16 mouse cellular contexts compared by ENCODE assay signal in the genomic region with DNA sequence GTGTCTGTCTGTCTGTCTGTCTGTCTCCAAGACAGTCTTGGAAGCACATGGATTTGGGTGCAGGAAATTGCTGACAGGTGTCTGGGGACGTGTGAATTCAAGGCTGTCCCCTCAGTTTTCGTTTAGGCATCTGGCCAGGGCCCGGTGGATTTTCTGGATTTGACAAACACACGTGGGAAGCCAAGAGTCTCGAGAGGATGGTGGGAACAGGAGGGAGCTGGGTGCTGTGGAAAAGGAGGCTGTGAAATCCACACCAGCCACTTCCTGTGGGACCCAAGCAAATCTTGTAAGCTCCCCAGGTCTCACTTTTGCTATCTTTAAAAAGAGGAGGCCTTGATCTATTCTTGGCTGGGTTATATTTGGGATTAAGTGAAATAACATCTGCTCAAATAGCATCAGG. TPM values are rescaled to one million over a fixed set of nuclear protein-coding genes. Genes with fewer than 3 reads are reported as not detected.
A peak's percentile ranks its signal among the peaks of the same experiment; 100 is the strongest.
DNase-seq lines count a peak whose midpoint lies in the region; ATAC-seq and TF ChIP-seq lines count a peak whose summit lies in the region.
"Had no signal": no experiment of that assay in that cellular context is flagged by ENCODE, and none has a peak within 500 bp of the region (broad histone marks: within the 10 kb centered on the region; RNA-seq: fewer than 3 reads in every experiment).

No protein-coding gene starts in this region.

- H3K27me3 ChIP-seq in heart, adult 2 months (ENCODE audit: control insufficient read depth, insufficient read depth, low read length): no peaks in the 10 kb centered on the region
- H3K27me3 ChIP-seq in heart, embryonic 10.5 days (ENCODE audit: insufficient read depth, poor library complexity, severe bottlenecking): 0 out of 2 replicates have a peak, but pooled peaks cover 3% of the 10 kb centered on the region
- no peaks in the 10 kb centered on the region for H3K27me3 ChIP-seq in intestine, postnatal 0 days (replicated peaks; ENCODE audit: control insufficient read depth, insufficient read depth, low read length)
- H3K27me3 ChIP-seq: forebrain, embryonic 15.5 days; heart, embryonic 13.5 days; hindbrain, embryonic 13.5 days had no signal

- TF ChIP-seq CTCF in gastrocnemius, adult 2 months (IDR thresholded peaks at IDR 0.05): no peak
- no peak for TF ChIP-seq CTCF in heart, adult 2 months (IDR thresholded peaks at IDR 0.05)
- no peak for TF ChIP-seq CTCF in intestine, postnatal 0 days (IDR thresholded peaks at IDR 0.05; ENCODE audit: low read depth)

- H3K27ac ChIP-seq in gastrocnemius, adult 2 months: peak overlapping the region; percentile 61
- H3K27ac ChIP-seq in heart, adult 2 months: peak overlapping the region; percentile 65
- H3K27ac ChIP-seq in heart, embryonic 10.5 days: no peak overlapping the region
- peak overlapping the region; percentile 38; the same call in 1 of the 2 replicates for H3K27ac ChIP-seq in brown adipose tissue, adult 24 weeks (replicated peaks; ENCODE audit: low read depth, low read length)
- no peak overlapping the region for H3K27ac ChIP-seq in intestine, postnatal 0 days (ENCODE audit: low read depth, low read length)
- H3K27ac ChIP-seq: forebrain, embryonic 15.5 days; heart, embryonic 13.5 days; hindbrain, embryonic 13.5 days; hindbrain, postnatal 0 days had no signal

- intact Hi-C loops in gastrocnemius, adult 2 months (cut with DNase I): no loop called here
- intact Hi-C loops in heart, adult 2 months (cut with DNase I): loop anchor here (1.0 to 2.0 kb wide), 3 partner anchors 30 to 65 kb away; partner anchors contain the start of gene Ldlrad3

- no peak overlapping the region for H3K4me2 ChIP-seq in intestine, postnatal 0 days (replicated peaks; ENCODE audit: low read depth)
- H3K4me2 ChIP-seq: forebrain, embryonic 15.5 days; heart, embryonic 13.5 days; hindbrain, embryonic 13.5 days had no signal

- ATAC-seq in intestine, postnatal 0 days: no peak
- ATAC-seq: forebrain, embryonic 15.5 days; hindbrain, postnatal 0 days had no signal

- DNase-seq in gastrocnemius, adult 2 months: peak; percentile 23
- DNase-seq in gastrocnemius, postnatal 4 days (ENCODE audit: low spot score in 2 of 2): no peak
- peak; percentile 14 to 23 for DNase-seq in heart, adult 2 months
- DNase-seq in heart, embryonic 10.5 days (ENCODE audit: low spot score): no peak
- no peak for DNase-seq in adrenal gland, postnatal 10 days
- DNase-seq: adrenal gland, postnatal 14 days; cerebellum, adult 2 months; cerebellum, postnatal 10 days; gastrocnemius, postnatal 14 days; kidney, adult 18-20 months had no signal

- H3K4me1 ChIP-seq in heart, adult 2 months (ENCODE audit: control insufficient read depth, insufficient read depth, low read length): peaks cover 13% of the 10 kb centered on the region
- peaks cover 16% of the 10 kb centered on the region; the same call in 1 of the 2 replicates for H3K4me1 ChIP-seq in heart, embryonic 10.5 days
- peaks cover 11% of the 10 kb centered on the region for H3K4me1 ChIP-seq in brown adipose tissue, adult 24 weeks (ENCODE audit: control insufficient read depth, insufficient read depth, insufficient read length, low read length)
- no peaks in the 10 kb centered on the region for H3K4me1 ChIP-seq in intestine, postnatal 0 days (replicated peaks; ENCODE audit: control insufficient read depth, insufficient read depth, low read length)

- H3K9me3 ChIP-seq in heart, embryonic 10.5 days: no peaks in the 10 kb centered on the region
- no peaks in the 10 kb centered on the region for H3K9me3 ChIP-seq in intestine, postnatal 0 days (ENCODE audit: control insufficient read depth)
- H3K9me3 ChIP-seq: hindbrain, embryonic 13.5 days had no signal

- 38% methylated on average over 5 of the region's 5 CpGs for WGBS in heart, adult 2 months
- WGBS in heart, embryonic 10.5 days: 74% methylated on average over 5 of the region's 5 CpGs
- 69% methylated on average over 5 of the region's 5 CpGs for WGBS in intestine, postnatal 0 days

- TF ChIP-seq POLR2A in heart, adult 2 months (IDR thresholded peaks at IDR 0.05; ENCODE audit: insufficient read depth, low read depth, low read length): no peak

- no peaks in the 10 kb centered on the region for H3K79me2 ChIP-seq in heart, adult 2 months (replicated peaks; ENCODE audit: control insufficient read depth, insufficient read depth, low read length)

- no peak overlapping the region for H3K4me3 ChIP-seq in gastrocnemius, adult 2 months
- H3K4me3 ChIP-seq in heart, adult 2 months: no peak overlapping the region
- H3K4me3 ChIP-seq in heart, embryonic 10.5 days: no peak overlapping the region
- H3K4me3 ChIP-seq in brown adipose tissue, adult 24 weeks (ENCODE audit: insufficient read depth, low read depth, low read length): no peak overlapping the region
- no peak overlapping the region for H3K4me3 ChIP-seq in intestine, postnatal 0 days (ENCODE audit: low read depth, low read length)
- H3K4me3 ChIP-seq: forebrain, embryonic 15.5 days; heart, embryonic 13.5 days; hindbrain, embryonic 13.5 days had no signal

- no peak overlapping the region for H3K9ac ChIP-seq in heart, adult 2 months (ENCODE audit: low read depth, low read length)
- H3K9ac ChIP-seq in intestine, postnatal 0 days (ENCODE audit: low read depth, low read length): no peak overlapping the region
- H3K9ac ChIP-seq: forebrain, embryonic 15.5 days; heart, embryonic 13.5 days; hindbrain, embryonic 13.5 days had no signal

- H3K36me3 ChIP-seq in heart, adult 2 months (ENCODE audit: control insufficient read depth, insufficient read depth, low read length): peaks cover 3% of the 10 kb centered on the region; the same call in 1 of the 2 replicates
- H3K36me3 ChIP-seq in heart, embryonic 10.5 days: no peaks in the 10 kb centered on the region
- no peaks in the 10 kb centered on the region for H3K36me3 ChIP-seq in intestine, postnatal 0 days (ENCODE audit: control insufficient read depth, insufficient read depth)
- H3K36me3 ChIP-seq: forebrain, embryonic 15.5 days; heart, embryonic 13.5 days; hindbrain, embryonic 13.5 days had no signal

- TF ChIP-seq EP300 in heart, adult 2 months (IDR thresholded peaks at IDR 0.05; ENCODE audit: insufficient read depth, low read depth, low read length): 0 out of 2 replicates have a peak, but pooled peaks have one; percentile 10

RNA-seq across cellular contexts. Expression of gene Ldlrad3, which starts 42.1 kb away (rescaled TPM):
- 1 to 10 TPM; 4.5 to 5.9 TPM for total RNA-seq in gastrocnemius, adult 2 months (2021)
- 10 to 100 TPM; 26.3 to 27.1 TPM for total RNA-seq in gastrocnemius, postnatal 4 days (2021)
- 1 to 10 TPM; 3.3 to 3.8 TPM for total RNA-seq in heart, adult 2 months (2021)
- polyA plus RNA-seq in heart, adult 2 months (2012; rRNA removed): 4.8 and 5.3 TPM in 2 replicates
- 24.6 and 27.5 TPM in 2 replicates for polyA plus RNA-seq in heart, embryonic 10.5 days (2016; fragmentation: Nextera tagmentation; extraction: Ambion mirVana)
- polyA plus RNA-seq in brown adipose tissue, adult 24 weeks (2012; ENCODE audit: insufficient read depth, insufficient read length, missing spikeins): 7.8 and 8.8 TPM in 2 replicates
- polyA plus RNA-seq in intestine, postnatal 0 days (2015; fragmentation: Nextera tagmentation; extraction: Ambion mirVana): 4.3 and 4.5 TPM in 2 replicates
- 10 to 100 TPM; 11.6 to 13.8 TPM for total RNA-seq in adrenal gland, postnatal 10 days (2021)

Comparison
In these comparisons a context has a peak if more than half of its experiments do, and no peak if none do; other contexts are left out.
1. DNase-seq: peak in gastrocnemius, adult 2 months (single experiment) and heart, adult 2 months (2 of 2); none in gastrocnemius, postnatal 4 days (0 of 2), heart, embryonic 10.5 days (single experiment) and adrenal gland, postnatal 10 days (single experiment).
2. H3K27ac ChIP-seq: peak in gastrocnemius, adult 2 months (single experiment), heart, adult 2 months (single experiment) and brown adipose tissue, adult 24 weeks (single experiment); none in heart, embryonic 10.5 days (single experiment) and intestine, postnatal 0 days (single experiment).